Mouse (Mus musculus) small intestine, adult 2 months (tissue): ENCODE data around the gene Mettl23. TPM values are rescaled to one million over a fixed set of nuclear protein-coding genes. Genes with fewer than 3 reads are reported as not detected.
"Not testable (repeated sequence)": the region's sequence is repeated elsewhere in the genome, so short reads cannot be mapped to it uniquely, and the experiment has no call there.

Experiments
- H3K27ac ChIP-seq: fragments of 200-500 bp; 2 replicates; pipeline ENCODE4 v1.5.1; 2012; ENCODE audit warnings: low read depth, low read length, control low read depth, inconsistent platforms; ENCODE audit not compliant: insufficient read depth
- H3K27me3 ChIP-seq: fragments of 200-500 bp; 2 replicates; pipeline ENCODE4 v1.6.1; 2012; ENCODE audit warnings: mild to moderate bottlenecking, moderate library complexity, low read length, inconsistent platforms; ENCODE audit not compliant: control insufficient read depth, insufficient read depth
- H3K36me3 ChIP-seq: fragments of 200-500 bp; 2 replicates; pipeline ENCODE4 v1.6.1; 2012; ENCODE audit warnings: mild to moderate bottlenecking, low read length, control low read depth, inconsistent platforms; ENCODE audit not compliant: control insufficient read depth, insufficient read depth
- H3K4me1 ChIP-seq: fragments of 200-500 bp; 2 replicates; pipeline ENCODE4 v1.6.1; 2012; ENCODE audit warnings: low read length, inconsistent platforms, mixed read lengths; ENCODE audit not compliant: control insufficient read depth, insufficient read depth, insufficient read length
- H3K4me3 ChIP-seq: fragments of 200-500 bp; 2 replicates; pipeline ENCODE4 v1.5.1; 2012; ENCODE audit warnings: low read depth, mild to moderate bottlenecking, control low read depth, inconsistent platforms, low read length, moderate library complexity
- CTCF ChIP-seq: fragments of 200-500 bp; IDR thresholded peaks from 2 replicates; pipeline ENCODE4 v1.5.1; 2012; ENCODE audit warnings: low read depth, mild to moderate bottlenecking, control low read depth, inconsistent platforms, low read length, moderate library complexity, mixed read lengths; ENCODE audit not compliant: insufficient replicate concordance, insufficient read length; ENCODE audit errors: extremely low read depth
- POLR2A ChIP-seq: fragments of 200-500 bp; IDR thresholded peaks from 2 replicates; pipeline ENCODE4 v1.6.1; 2012; ENCODE audit warnings: low read depth, mild to moderate bottlenecking, control low read depth, inconsistent platforms, low read length, moderate library complexity
- WGBS: fragments of 180-500 bp; shearing (Covaris S2); methylation state at CpG from one replicate; pipeline ENCODE4 v1.1.7; 2018; 5-methylcytosine and 5-hydroxymethylcytosine counted together
- polyA plus RNA-seq: library from polyadenylated mRNA; depleted of rRNA; stranded (reverse); fragments of >200 nt; gene quantifications from 2 replicates; pipeline ENCODE4 v1.2.3, GENCODE M21; 2012

The Mettl23 gene
- polyA plus RNA-seq, 1 experiment = 10.3 TPM

GRCm38 (mm10) chr11:116839601-116840000 lies 3.5 kb upstream of the Mettl23 start:
- H3K27me3 ChIP-seq = no peaks in the 10 kb centered on the region
- WGBS = 76% methylated on average over 7 of the region's 7 CpGs
- TF ChIP-seq POLR2A (no peak), CTCF (no peak)
- peaks cover 2% of the 10 kb centered on the region for H3K4me1 ChIP-seq
- H3K36me3 ChIP-seq = peaks cover 51% of the 10 kb centered on the region
- H3K27ac ChIP-seq = no peak overlapping the region
- no peak overlapping the region for H3K4me3 ChIP-seq

- Histone ChIP-seq H3K36me3 (peaks cover 45% of the 10 kb centered on the region), H3K4me3 (no peak overlapping the region), H3K27me3 (no peaks in the 10 kb centered on the region), H3K27ac (no peak overlapping the region), H3K4me1 (peaks cover 2% of the 10 kb centered on the region)
- 66% methylated on average over 4 of the region's 4 CpGs for WGBS
- no peak for TF ChIP-seq POLR2A
Observed at GRCm38 (mm10) chr11:116840748-116841147, 2.3 kb upstream of the Mettl23 start.

DNA sequence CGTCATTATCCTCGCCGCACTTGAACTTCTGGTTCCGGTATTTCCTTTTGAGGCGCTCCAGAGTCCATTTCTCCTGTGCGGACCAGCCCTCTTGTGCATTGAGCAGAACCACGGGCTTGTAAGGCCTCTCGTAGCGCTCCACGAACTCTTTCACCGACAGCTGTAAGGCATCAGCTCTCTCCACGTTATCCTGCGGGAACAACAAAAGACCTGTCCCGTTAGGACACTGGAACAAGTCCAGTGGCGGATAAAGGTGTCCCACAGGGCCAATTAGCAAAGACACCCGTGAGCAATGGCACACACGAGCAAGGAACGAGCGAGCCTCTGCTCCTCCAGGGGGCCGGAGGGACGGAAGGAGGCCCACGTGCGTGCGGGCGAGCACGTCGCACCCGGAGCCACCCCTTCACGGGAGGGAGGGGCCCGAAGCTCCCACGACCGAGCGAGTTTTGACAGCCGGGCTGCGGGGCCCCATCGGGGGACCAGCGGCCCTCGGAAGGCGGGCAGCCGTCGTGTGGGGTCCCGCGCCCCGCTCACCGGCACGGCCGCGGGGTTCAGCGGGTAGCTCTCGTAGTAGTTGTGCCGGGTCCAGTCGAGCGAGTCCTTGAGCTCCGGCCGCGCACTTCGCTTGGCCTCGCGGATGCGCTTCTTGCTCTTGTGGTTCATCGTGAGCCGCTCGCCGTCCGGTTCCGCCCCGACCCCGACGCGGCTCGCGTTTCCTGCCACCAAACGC lies 382 bp upstream of the Mettl23 start:
- under 1% methylated on average over 73 of the region's 73 CpGs for WGBS

GRCm38 (mm10) chr11:116846593-116847181 lies 3.6 kb downstream of the Mettl23 start:
- Histone ChIP-seq H3K27ac (no peak overlapping the region), H3K4me1 (0 out of 2 replicates have a peak, but pooled peaks cover 4% of the 10 kb centered on the region), H3K36me3 (peaks cover 28% of the 10 kb centered on the region), H3K27me3 (no peaks in the 10 kb centered on the region), H3K4me3 (no peak overlapping the region)
- TF ChIP-seq CTCF (no peak), POLR2A (no peak)
- WGBS = 75% methylated on average over 4 of the region's 4 CpGs

More for the DNA sequence above, 382 bp upstream of the Mettl23 start:
- H3K4me3 ChIP-seq = peak overlapping the region; percentile 70
- H3K27ac ChIP-seq = peak overlapping the region; percentile 92
- peaks cover 4% of the 10 kb centered on the region for H3K4me1 ChIP-seq
- peaks cover 30% of the 10 kb centered on the region for H3K36me3 ChIP-seq
- TF ChIP-seq CTCF (no peak), POLR2A (no peak)
- H3K27me3 ChIP-seq = no peaks in the 10 kb centered on the region

DNA sequence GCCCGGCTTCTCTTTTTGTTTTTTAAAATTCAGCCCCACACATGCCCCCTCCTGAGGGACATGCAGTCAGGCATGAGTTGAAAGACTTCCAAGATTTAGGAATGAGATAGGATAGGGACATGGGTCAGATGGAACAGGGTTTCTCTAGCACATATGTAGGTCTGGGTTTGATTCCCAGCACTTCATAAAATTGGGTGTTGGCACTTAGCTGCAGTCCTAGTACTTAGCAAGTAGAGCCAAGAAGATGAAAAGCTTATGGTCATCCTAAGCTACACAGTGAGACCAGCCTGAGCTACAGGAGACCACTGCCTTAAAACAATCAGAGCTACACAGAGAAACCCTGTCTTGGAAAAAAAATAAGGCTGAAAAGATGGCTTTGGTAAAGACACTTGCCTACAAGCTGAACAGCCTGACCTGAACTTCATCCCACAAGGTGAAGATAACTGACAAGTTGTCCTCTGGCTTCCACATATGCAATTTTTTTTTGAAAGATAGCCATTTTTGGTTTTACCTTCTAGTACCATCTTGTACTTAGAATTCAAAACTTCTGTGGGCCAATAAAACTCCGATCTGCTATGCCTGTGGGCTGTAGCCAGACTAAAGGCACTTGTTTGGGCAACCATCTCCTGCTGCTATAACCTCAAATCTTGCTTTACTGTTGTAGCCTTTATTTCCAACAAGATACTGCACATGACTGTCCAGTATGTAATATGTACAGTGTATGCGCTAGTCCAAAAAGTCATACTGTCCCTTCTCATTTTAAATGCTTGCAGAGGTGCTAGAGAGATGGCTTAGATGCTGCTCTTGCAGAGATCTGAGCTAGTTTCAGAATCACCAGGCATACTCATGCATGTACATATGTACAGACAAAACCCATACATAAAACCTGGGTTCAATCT lies 4.4 kb downstream of the Mettl23 start:
- Histone ChIP-seq H3K4me3 (no peak overlapping the region), H3K27ac (no peak overlapping the region), H3K4me1 (0 out of 2 replicates have a peak, but pooled peaks cover 4% of the 10 kb centered on the region), H3K27me3 (no peaks in the 10 kb centered on the region), H3K36me3 (peaks cover 31% of the 10 kb centered on the region)
- 88% methylated on average over 3 of the region's 3 CpGs for WGBS
- TF ChIP-seq CTCF = no peak
- no peak for TF ChIP-seq POLR2A

GRCm38 (mm10) chr11:116848086-116848876 lies 5.2 kb downstream of the Mettl23 start:
- 55% methylated on average over 5 of the region's 5 CpGs for WGBS
- H3K4me3 ChIP-seq = no peak overlapping the region
- 0 out of 2 replicates have a peak, but pooled peaks cover 4% of the 10 kb centered on the region for H3K4me1 ChIP-seq
- H3K27ac ChIP-seq = no peak overlapping the region
- no peaks in the 10 kb centered on the region for H3K27me3 ChIP-seq
- peaks cover 31% of the 10 kb centered on the region for H3K36me3 ChIP-seq
- TF ChIP-seq CTCF (no peak), POLR2A (no peak)

GRCm38 (mm10) chr11:116848877-116849178 lies 5.8 kb downstream of the Mettl23 start:
- not testable (repeated sequence) for H3K4me3 ChIP-seq, H3K27ac ChIP-seq, H3K4me1 ChIP-seq, H3K27me3 ChIP-seq
- H3K36me3 ChIP-seq = peaks cover 31% of the 10 kb centered on the region
- WGBS = 48% methylated on average over 2 of the region's 2 CpGs
